Mouse (Mus musculus) erythroblast, embryonic 14.5 days (primary cell): ENCODE measurements around the gene Ascc1.

ENCODE experiments used
- GATA1 ChIP-seq: IDR thresholded peaks from 2 replicates; pipeline ENCODE4 v1.6.1; 2012; ENCODE audit warnings: low read length, inconsistent platforms, mixed read lengths
- TAL1 ChIP-seq: IDR thresholded peaks from 3 replicates; pipeline ENCODE4 v1.6.1; 2012; ENCODE audit warnings: low read length, inconsistent platforms, mixed read lengths

DNA sequence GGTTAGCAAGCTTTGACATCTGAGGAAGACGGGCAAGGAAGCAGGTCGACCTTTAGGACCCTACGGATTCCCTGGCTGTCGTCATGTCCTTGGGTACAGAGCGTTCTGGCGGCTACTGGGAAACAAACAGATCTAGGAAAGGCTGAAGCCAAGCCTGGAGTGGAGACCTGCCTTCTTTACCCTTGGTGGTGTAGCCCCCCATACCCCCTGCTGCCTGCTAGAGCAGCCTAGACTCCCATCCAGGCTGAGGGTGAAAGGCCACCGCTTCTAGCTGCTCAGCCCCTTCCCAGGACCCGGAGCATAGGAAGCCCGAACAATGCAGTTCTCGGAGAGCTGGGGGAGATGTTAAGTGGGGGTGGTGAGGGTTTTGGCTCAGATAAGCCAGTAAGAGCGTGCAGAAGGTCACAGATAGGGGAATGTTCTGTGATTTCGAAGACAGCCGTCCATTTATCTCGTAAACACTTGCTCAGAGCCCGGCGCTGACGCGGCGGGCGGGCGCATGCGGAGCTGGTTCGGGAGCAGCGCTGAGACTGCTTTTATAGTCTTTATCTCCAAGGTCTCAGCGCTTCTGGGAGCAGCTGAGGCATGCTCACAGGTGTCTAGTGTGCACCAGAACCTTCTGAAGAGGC, 32.7 kb upstream of the Ascc1 start:
- no peak for TF ChIP-seq GATA1
- TF ChIP-seq TAL1, result no peak
